Mouse (Mus musculus) kidney, postnatal 10 days (tissue): ENCODE measurements at regions not wholly inside any gene's neighbourhood (a gene's known extent, or its start where the extent isn't known, plus 50 kb on each side); places are given as distances from the start of the nearest gene placed in this dataset.

Experiments
- DNase-seq: peaks from one replicate; pipeline ENCODE4 v3.0.0; 2021; ENCODE audit warnings: mixed read lengths

DNA sequence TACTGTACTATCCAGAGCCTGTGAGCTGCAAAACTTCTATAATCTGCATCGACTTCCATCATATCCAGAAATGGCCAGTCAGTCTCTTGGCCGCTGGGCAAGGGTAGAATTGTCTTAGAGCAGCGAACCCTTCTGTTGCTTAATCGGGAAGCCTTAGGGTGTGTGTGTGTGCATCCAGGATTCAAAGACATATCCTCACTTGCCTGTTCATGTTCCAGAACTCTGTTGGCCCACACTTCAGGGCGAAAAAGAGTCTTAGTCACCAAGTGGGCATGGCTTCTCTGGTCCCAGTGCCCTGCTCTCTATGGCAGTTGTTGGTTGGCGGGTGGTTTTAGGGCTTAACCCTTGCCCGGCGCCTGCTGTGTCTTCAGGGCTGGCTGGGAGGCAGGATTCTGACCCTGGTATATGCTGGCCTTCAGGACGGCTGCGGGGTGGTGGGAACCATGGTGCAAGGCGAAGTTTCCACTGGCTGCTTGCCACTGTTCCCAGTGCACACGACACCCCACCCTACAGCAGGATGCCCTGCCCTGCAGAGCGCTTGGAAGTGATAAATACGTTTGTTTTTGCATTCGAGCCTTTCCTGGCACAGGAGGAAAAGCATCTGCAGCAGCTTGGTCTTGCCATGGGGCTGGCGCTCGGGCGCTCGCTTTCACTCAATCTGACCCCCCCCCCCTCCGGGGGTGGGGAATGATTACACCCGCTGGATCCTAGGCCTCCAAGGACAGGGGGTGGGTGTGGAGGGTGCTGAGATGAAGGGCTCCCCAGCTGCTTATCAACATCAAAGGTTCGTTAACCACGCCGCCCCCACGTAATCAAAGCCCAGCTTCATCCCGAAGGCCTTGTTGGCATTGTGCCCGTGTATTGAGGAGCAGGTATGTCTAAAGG, 54.9 kb upstream of the Itga6 start:
- DNase-seq = peak; percentile 73

DNA sequence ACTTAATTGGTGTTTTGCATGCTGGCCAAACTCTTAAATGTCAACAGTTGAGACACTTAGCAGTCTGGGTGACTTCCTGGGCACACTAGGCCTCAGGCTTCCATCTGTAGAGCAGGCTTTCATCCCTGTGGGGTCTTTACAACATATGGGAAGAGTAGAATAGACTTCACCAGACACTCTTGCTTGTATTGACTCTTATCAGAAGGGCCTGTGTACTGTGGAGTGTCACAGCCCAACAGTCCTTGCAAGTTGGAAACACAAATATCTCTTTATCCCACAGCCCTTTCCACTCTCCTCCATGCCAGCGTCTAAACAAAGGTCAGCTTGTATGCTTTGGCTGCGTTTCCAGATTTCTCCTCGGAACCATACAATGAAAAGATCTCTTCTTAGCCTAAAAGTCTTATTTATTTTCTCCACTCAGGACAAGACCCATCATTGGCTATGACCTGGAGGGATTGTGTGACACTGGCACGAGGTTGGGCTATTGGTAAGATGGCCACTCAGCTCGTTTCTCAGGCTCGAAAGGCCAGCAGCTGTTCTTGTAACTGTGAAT, 50.6 kb upstream of the Itga6 start:
- no peak for DNase-seq
